Mouse (Mus musculus) right cerebral cortex, adult 18-20 months (tissue): ENCODE measurements around the gene Nrd1.

ENCODE experiments used
- DNase-seq: peaks from one replicate; pipeline ENCODE4 v3.0.0; 2022; ENCODE audit warnings: mixed read lengths

The Nrd1 gene

GRCm38 (mm10) chr4:109102574-109102973, 102.1 kb downstream of the Nrd1 start:
- DNase-seq = no peak

- DNase-seq = no peak
Measured at GRCm38 (mm10) chr4:109103145-109103883, 102.9 kb downstream of the Nrd1 start.

DNA sequence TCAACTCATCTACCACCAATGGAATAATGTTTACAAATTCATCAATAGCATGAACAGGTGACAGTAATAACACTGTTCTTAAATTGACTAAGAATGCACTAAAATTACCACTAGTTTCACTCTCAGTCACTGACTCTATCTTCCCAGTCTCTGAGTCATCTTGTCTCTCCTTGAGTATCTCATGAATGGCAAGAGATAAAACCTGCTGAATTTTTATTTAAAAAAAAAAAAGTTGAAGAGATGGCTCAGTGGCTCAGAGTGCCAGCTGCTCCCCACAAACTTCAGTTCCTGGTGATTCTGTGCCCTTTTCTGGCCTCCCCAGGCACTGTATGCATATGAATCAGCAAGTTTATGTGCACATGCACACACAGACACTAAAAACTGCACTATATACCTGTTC, 104.8 kb downstream of the Nrd1 start:
- DNase-seq = no peak

DNA sequence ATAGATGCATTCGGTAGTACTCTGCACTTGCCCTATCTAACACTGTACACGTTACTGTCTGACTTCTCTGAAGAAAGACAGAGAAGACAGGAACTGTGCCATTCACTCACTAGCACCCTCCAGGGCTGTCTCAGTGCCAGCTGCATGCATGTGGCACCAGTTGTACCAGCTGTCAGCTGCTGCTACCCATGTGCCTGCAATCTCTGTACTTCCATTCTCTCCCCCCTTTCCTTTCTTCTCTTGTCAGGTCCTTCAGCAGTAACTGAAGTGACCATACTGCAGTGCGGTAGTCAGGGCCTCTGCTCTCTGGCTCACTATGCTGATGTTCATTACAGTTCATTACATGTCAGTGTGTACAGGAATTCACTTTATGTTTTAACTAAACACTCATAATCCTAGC, 105.6 kb downstream of the Nrd1 start:
- no peak for DNase-seq

DNA sequence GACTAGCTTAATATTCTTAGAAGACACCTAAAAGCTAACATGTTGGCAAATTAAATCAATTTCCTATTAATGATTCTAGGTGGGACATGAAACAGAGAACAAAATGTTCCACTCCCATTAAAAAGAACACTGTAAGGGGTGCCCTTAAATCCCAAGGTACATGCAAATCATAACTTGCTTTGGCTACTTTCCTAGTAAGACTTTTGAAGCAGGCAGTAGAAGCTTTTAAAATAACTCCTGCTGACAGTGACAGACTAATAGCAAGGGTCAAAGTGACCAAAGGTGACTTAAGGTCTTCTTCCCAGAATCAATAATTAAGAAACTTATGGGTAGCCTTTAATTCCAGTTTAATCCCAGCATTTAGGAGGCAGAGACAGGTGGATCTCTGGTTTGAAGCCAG, 106.1 kb downstream of the Nrd1 start:
- DNase-seq = no peak

DNA sequence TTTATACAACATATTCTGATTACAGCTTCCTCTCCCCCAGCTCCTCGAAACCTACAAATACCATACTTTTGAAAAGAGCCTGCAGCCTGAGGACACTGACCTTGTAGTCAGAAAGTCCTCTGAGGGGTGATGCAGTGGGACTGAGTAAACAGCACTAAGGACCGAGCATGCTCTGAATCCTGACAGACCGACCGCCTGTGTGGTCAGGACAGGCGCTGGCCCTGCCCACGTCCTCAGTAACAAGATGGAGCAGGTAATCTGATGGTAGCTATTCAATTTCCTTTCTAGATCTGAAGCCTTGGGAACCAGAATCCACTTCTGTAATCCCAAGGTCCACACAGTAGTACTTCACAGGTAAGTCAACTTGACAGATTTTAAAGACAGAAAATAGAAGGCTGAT, 108.6 kb downstream of the Nrd1 start:
- no peak for DNase-seq

DNA sequence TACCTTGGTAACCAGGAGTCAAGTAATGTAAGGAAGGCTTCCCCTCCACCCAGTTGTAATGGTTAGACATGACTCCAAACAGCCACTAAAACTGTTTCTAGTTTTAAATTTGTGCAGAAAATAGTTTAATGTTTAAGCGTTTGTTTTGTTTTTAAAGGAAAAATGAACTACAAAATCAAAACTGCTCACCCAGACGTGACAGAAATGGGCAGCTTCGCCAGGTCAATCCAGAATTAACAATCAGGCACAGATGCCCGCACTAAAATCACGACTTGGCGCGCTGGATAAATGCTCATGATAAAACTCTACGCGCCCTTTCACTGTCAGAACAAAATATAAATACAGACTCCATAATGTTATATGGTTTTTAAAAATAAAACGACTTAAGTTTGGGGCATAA, 109.2 kb downstream of the Nrd1 start:
- DNase-seq = no peak

GRCm38 (mm10) chr4:109110978-109111377, 110.5 kb downstream of the Nrd1 start:
- DNase-seq = no peak
